Mouse (Mus musculus) ES-Bruce4 (cell line): Measurements from ENCODE around the gene 6430571L13Rik.

Experiments
- CTCF ChIP-seq: IDR thresholded peaks from one replicate; pipeline ENCODE4 v1.8.1; 2011; ENCODE audit warnings: low read depth, low read length
- EP300 ChIP-seq: IDR thresholded peaks from 2 replicates; pipeline ENCODE4 v1.6.1; 2011; ENCODE audit warnings: low read depth, low read length; ENCODE audit not compliant: insufficient read depth
- POLR2A ChIP-seq: IDR thresholded peaks from one replicate; pipeline ENCODE4 v1.8.1; 2011; ENCODE audit warnings: low read length; ENCODE audit not compliant: insufficient read depth

GRCm38 (mm10) chr9:107315791-107316190 is 24.6 kb upstream of the 6430571L13Rik start:
- TF ChIP-seq POLR2A = no peak
- TF ChIP-seq CTCF = no peak
- TF ChIP-seq EP300 = no peak
